Mouse (Mus musculus) midbrain, embryonic 15.5 days (tissue): Measurements from ENCODE around the gene Dok4. TPM values are rescaled to one million over a fixed set of nuclear protein-coding genes. Genes with fewer than 3 reads are reported as not detected.
A peak's percentile ranks its signal among the peaks of the same experiment; 100 is the strongest.

Experiments
- ATAC-seq: fragments of 200-750 bp; cut with Nextera tagmentation; replicated peaks from 2 replicates; pipeline ENCODE4 v1.8.0; 2017; ENCODE audit warnings: moderate TSS enrichment
- H3K27ac ChIP-seq: fragments of 300-500 bp; sonication (generic); 2 replicates; pipeline ENCODE4 v1.5.1; 2015; ENCODE audit warnings: mild to moderate bottlenecking, inconsistent platforms
- H3K27me3 ChIP-seq: fragments of 300-500 bp; sonication (generic); replicated peaks from 2 replicates; pipeline ENCODE4 v1.6.1; 2015; ENCODE audit warnings: inconsistent platforms
- H3K36me3 ChIP-seq: fragments of 300-500 bp; sonication (generic); replicated peaks from 2 replicates; pipeline ENCODE4 v1.6.1; 2015; ENCODE audit warnings: inconsistent platforms
- H3K4me1 ChIP-seq: fragments of 300-500 bp; sonication (generic); 2 replicates; pipeline ENCODE4 v1.6.1; 2015; ENCODE audit warnings: inconsistent platforms
- H3K4me2 ChIP-seq: fragments of 300-500 bp; sonication (generic); 2 replicates; pipeline ENCODE4 v1.6.1; 2015; ENCODE audit warnings: inconsistent platforms, mild to moderate bottlenecking, moderate library complexity
- H3K4me3 ChIP-seq: fragments of 300-500 bp; sonication (generic); 2 replicates; pipeline ENCODE4 v1.5.1; 2015; ENCODE audit warnings: mild to moderate bottlenecking, inconsistent platforms
- H3K9ac ChIP-seq: fragments of 300-500 bp; sonication (generic); 2 replicates; pipeline ENCODE4 v1.6.1; 2015; ENCODE audit warnings: mild to moderate bottlenecking, inconsistent platforms
- H3K9me3 ChIP-seq: fragments of 300-500 bp; sonication (generic); 2 replicates; pipeline ENCODE4 v1.6.1; 2016; ENCODE audit warnings: inconsistent platforms
- WGBS: fragments of 180-500 bp; shearing (Covaris S2); methylation state at CpG from one replicate; pipeline ENCODE4 v1.1.7; 2015; ENCODE audit warnings: mixed read lengths; 5-methylcytosine and 5-hydroxymethylcytosine counted together
- polyA plus RNA-seq: library from polyadenylated mRNA; unstranded; fragments of >200 nt; fragmentation: Nextera tagmentation; extraction: Ambion mirVana; gene quantifications from 2 replicates; pipeline ENCODE4 v1.2.1, GENCODE M21; 2015

Dok4 gene
- polyA plus RNA-seq, 1 experiment from 2014 or later, result 92.9 TPM

DNA sequence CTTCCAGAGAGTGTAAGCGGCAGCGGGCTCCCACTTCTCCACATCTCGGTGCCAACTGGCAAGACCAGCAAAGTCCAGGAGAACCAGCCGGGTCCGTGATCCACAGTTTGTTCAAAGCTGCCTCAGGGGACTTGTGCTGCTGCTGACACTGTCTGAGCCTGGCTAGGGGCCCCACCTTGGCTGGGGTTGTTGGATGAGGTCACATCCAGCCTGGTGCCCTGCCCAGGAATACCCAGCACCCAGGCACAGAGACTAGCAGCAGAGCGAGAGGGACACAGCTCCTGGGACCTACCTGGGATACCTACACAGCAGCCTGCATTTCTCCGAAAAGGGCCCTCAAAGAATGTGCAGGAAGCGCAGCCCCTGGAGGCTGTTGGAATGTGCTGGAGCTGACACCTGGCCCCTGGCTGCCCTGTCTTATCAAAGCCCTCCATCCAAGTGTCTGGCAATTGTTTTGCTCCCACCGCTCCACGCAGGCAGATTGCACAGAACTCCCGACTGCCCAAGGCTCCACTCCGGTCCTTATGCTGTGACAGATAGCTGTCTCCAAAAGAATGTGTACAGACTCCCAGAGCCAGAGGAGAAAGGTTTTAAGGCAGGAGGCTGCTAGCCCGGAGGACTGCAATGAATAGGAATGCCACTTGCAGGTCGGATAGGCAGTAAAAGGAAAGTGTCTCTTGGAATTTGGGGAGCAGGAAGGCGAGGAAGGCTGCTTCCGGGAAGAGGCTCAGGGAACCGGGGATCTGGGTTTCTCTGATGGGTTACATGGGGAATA is 847 bp downstream of the Dok4 start:
- WGBS, result 19% methylated on average over 17 of the region's 17 CpGs
- no peaks in the 10 kb centered on the region for H3K9me3 ChIP-seq
- H3K27ac ChIP-seq, result no peak overlapping the region
- no peaks in the 10 kb centered on the region for H3K36me3 ChIP-seq
- H3K4me2 ChIP-seq, result peak overlapping the region; percentile 94
- peak overlapping the region; percentile 50 for H3K9ac ChIP-seq
- peak overlapping the region; percentile 52 for H3K4me3 ChIP-seq
- H3K27me3 ChIP-seq, result peaks cover 21% of the 10 kb centered on the region
- H3K4me1 ChIP-seq, result peaks cover 34% of the 10 kb centered on the region
- ATAC-seq, result no peak

DNA sequence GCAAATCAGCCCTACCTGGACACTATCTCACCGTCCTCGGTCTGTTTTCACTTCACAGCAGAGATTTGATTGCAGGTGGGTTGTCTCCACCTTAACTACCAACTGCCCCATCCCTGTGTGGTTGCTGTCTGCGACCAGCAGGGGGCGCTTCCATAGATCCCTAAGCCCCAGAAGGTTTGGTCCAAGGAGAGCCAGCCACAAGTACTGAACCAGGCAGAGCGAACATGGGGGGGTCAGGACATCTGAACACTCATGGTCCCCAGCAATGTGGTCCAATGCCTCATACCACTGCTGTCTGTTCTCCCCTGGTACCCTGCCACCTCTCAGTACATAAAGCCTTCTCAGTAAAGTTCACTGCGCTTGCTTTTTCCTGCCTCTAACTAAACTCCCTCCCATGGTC is 1.8 kb downstream of the Dok4 start:
- no peak overlapping the region for H3K27ac ChIP-seq
- no peak overlapping the region for H3K4me3 ChIP-seq
- H3K9me3 ChIP-seq, result no peaks in the 10 kb centered on the region
- H3K27me3 ChIP-seq, result peaks cover 21% of the 10 kb centered on the region
- peaks cover 43% of the 10 kb centered on the region for H3K4me1 ChIP-seq
- H3K9ac ChIP-seq, result no peak overlapping the region
- no peak for ATAC-seq
- no peaks in the 10 kb centered on the region for H3K36me3 ChIP-seq
- H3K4me2 ChIP-seq, result no peak overlapping the region
- WGBS, result 10% methylated on average over 6 of the region's 6 CpGs

- Histone ChIP-seq H3K4me2 (no peak overlapping the region; the same call in 1 of the 2 replicates), H3K9ac (no peak overlapping the region), H3K4me1 (peaks cover 61% of the 10 kb centered on the region), H3K9me3 (no peaks in the 10 kb centered on the region), H3K4me3 (no peak overlapping the region), H3K27me3 (peaks cover 21% of the 10 kb centered on the region), H3K36me3 (no peaks in the 10 kb centered on the region; the same call in 1 of the 2 replicates), H3K27ac (no peak overlapping the region)
- no peak for ATAC-seq
- 83% methylated on average over 2 of the region's 2 CpGs for WGBS
These were observed 3.6 kb downstream of the Dok4 start for GRCm38 (mm10) chr8:94872576-94872975.

DNA sequence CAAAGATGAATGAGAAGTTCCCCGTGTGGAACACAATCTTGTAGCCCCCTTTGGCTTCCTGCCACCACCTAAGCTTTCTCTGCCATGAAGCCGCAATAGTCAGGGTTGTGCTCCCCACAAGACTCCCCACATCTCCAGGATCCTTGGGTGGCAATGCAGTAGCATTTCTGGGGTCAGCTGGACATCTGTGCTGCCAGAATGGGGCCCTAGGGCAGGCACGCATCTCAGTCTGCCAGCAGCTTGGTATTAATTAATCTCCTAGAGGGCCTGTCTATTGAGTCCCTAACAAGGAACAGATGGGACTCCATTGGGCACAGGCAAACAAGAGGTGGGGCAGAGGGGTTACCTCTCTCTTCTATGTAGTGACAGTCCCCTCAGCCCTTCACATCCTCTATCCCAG is 4.0 kb downstream of the Dok4 start:
- H3K27me3 ChIP-seq, result peaks cover 21% of the 10 kb centered on the region
- no peak for ATAC-seq
- no peaks in the 10 kb centered on the region; the same call in 1 of the 2 replicates for H3K36me3 ChIP-seq
- H3K9ac ChIP-seq, result no peak overlapping the region
- no peaks in the 10 kb centered on the region for H3K9me3 ChIP-seq
- 28% methylated on average over 3 of the region's 3 CpGs for WGBS
- no peak overlapping the region; the same call in 1 of the 2 replicates for H3K4me2 ChIP-seq
- no peak overlapping the region for H3K4me3 ChIP-seq
- H3K27ac ChIP-seq, result no peak overlapping the region
- H3K4me1 ChIP-seq, result peaks cover 62% of the 10 kb centered on the region

DNA sequence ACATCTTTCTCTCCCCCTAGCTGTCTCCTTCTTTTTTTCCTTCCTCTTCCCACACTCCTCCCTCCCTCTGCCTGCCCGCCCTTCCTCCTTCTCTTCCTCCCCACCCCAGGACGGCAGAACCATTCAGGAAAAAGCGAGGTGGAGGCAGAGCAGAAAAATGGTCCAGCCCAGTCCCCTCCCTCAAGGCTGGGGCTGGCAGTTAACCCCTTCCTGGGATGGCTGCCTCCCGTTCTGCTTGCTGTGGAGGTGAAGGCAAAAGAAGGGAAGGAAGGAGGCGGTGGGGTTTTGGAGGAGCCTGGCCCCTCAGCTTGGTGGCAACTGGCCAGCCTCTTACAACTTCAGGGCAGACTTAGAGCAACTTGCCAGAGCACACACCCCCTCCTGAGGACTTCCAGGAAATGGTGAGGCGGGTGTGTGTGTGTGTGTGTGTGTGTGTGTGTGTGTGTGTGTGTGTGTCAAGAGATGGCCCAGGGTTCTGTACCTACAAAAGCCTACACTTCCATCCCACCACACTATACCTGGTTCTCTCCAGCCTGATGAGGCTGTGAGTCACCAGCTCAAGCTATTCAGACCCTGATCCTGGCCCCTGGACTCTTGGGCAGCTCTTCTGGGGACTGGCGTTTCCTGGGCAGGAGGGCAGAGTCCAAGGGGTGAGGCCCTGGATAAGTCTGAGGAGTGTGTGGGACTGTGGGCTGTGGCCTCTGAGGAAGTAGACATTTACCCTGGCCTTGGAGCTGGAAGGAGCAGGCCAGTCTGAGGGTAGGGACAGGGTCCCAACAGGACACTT is 4.8 kb downstream of the Dok4 start:
- peak overlapping the region; percentile 81 for H3K27ac ChIP-seq

GRCm38 (mm10) chr8:94870474-94871107 is 5.5 kb downstream of the Dok4 start:
- no peaks in the 10 kb centered on the region for H3K9me3 ChIP-seq
- peak overlapping the region; percentile 87 for H3K9ac ChIP-seq
- peak overlapping the region; percentile 81 for H3K27ac ChIP-seq
- H3K4me1 ChIP-seq, result peaks cover 53% of the 10 kb centered on the region
- peaks cover 6% of the 10 kb centered on the region for H3K36me3 ChIP-seq
- ATAC-seq, result peak; percentile 71
- H3K27me3 ChIP-seq, result peaks cover 19% of the 10 kb centered on the region
- under 1% methylated on average over 22 of the region's 22 CpGs for WGBS
- H3K4me3 ChIP-seq, result peak overlapping the region; percentile 77
- peak overlapping the region; percentile 89 for H3K4me2 ChIP-seq

More for the DNA sequence above, 4.8 kb downstream of the Dok4 start:
- Histone ChIP-seq H3K4me1 (peaks cover 60% of the 10 kb centered on the region), H3K9ac (peak overlapping the region; percentile 87), H3K27me3 (peaks cover 21% of the 10 kb centered on the region), H3K9me3 (no peaks in the 10 kb centered on the region), H3K4me3 (peak overlapping the region; percentile 77), H3K36me3 (peaks cover under 1% of the 10 kb centered on the region), H3K4me2 (peak overlapping the region; percentile 89)
- 5% methylated on average over 6 of the region's 7 CpGs for whole genome bisulfite sequencing
- ATAC-seq, result peak; percentile 85

DNA sequence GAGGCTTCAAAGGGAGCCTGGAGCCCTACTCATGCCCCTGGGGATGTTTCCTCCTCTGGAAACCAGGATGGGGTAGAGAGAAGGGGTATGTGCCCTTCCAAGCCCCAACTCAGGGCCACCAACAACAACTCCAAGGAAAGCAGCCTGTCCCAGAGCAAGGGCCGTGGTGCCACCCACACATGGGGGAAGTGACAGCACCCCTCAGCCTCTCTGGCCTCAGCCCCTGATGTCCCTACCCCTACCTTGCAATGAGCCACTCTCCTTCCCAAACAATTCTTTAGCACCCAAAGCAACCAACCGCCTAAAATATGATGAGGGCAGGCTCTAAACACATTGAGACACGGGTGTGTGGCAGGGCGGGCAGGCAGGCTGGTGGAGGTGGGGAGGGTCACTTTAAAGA is 6.1 kb downstream of the Dok4 start:
- peak overlapping the region; percentile 89 for H3K4me2 ChIP-seq
- H3K9ac ChIP-seq, result peak overlapping the region; percentile 87
- H3K27me3 ChIP-seq, result peaks cover 13% of the 10 kb centered on the region
- H3K36me3 ChIP-seq, result peaks cover 12% of the 10 kb centered on the region
- peaks cover 47% of the 10 kb centered on the region for H3K4me1 ChIP-seq
- H3K9me3 ChIP-seq, result no peaks in the 10 kb centered on the region
- H3K4me3 ChIP-seq, result peak overlapping the region; percentile 77
- 11% methylated on average over 4 of the region's 4 CpGs for WGBS
- peak overlapping the region; percentile 81 for H3K27ac ChIP-seq
- no peak for ATAC-seq

DNA sequence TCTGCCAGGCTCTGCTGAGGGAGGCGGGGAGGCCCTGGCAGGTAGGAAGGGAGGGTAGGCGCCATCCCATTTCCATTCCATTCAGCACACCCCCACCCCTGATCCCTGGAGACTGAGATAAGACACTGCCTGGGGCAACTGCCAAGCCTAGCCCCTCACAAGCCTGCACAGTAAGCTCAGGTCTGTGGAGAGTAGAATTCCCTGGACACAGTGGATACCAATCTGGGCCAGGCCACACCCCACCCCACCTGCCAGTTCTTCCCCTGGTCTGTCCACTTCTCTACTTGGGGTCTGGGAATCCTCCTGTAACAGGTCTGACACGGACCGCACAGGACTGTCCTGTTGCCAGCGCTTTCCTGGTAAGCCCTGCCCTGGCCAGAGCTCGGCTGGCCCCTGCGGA is 7.0 kb downstream of the Dok4 start:
- Histone ChIP-seq H3K4me2 (peak overlapping the region; percentile 89), H3K36me3 (peaks cover 20% of the 10 kb centered on the region), H3K9me3 (no peaks in the 10 kb centered on the region), H3K27ac (peak overlapping the region; percentile 81), H3K4me3 (peak overlapping the region; percentile 77), H3K27me3 (peaks cover 5% of the 10 kb centered on the region), H3K9ac (peak overlapping the region; percentile 87), H3K4me1 (peaks cover 44% of the 10 kb centered on the region)
- ATAC-seq, result no peak
- 56% methylated on average over 7 of the region's 7 CpGs for WGBS

GRCm38 (mm10) chr8:94866921-94867320 is 9.2 kb downstream of the Dok4 start:
- Histone ChIP-seq H3K9me3 (no peaks in the 10 kb centered on the region), H3K4me3 (no peak overlapping the region), H3K36me3 (peaks cover 28% of the 10 kb centered on the region), H3K9ac (no peak overlapping the region), H3K4me1 (peaks cover 38% of the 10 kb centered on the region), H3K4me2 (no peak overlapping the region), H3K27me3 (no peaks in the 10 kb centered on the region), H3K27ac (no peak overlapping the region)
- WGBS, result 88% methylated on average over 9 of the region's 9 CpGs
- ATAC-seq, result no peak

- Histone ChIP-seq H3K36me3 (peaks cover 34% of the 10 kb centered on the region), H3K4me2 (no peak overlapping the region), H3K27me3 (no peaks in the 10 kb centered on the region), H3K4me3 (no peak overlapping the region), H3K9ac (no peak overlapping the region), H3K27ac (no peak overlapping the region), H3K9me3 (no peaks in the 10 kb centered on the region), H3K4me1 (peaks cover 29% of the 10 kb centered on the region)
- WGBS, result 89% methylated on average over 10 of the region's 10 CpGs
- ATAC-seq, result no peak
These were observed 10.8 kb downstream of the Dok4 start for GRCm38 (mm10) chr8:94865292-94865691.

DNA sequence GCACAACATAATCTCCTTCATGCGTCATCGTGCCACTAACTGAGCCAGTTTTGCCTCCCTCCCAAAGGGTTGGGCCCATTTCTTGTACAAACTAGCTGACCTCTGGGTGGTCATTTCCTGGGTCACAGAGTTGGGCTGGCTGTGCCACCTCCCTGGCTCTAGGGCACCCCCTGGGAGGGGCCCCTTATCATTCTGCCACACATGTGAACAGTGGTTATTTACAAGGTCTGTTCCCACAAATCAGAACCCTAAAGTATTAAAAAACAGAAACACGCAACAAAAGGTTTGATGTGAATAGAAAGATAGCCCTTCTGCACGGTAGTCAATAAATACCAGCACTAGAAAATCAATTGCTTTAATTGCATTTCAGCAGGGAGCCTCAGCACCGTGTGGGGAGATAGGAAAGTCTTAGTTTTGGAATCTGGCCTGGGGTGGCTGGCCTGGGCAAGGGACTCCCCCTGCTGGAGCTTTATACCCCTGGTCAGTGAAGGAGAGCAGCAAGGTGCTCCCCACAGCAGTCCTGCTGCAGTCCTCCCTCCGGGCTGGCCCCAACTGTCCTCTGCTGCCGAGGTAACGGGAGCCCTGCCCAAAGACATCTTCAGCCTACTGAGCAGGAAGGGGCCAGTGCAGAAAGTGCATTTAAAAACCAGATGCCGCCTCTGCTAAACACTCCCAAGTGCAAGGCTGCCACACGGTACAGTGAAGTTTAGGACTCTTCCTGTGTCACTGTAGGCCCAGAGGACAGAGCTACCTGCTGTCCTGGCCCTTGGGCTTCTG is 12.0 kb downstream of the Dok4 start:
- H3K36me3 ChIP-seq, result peaks cover 34% of the 10 kb centered on the region

More for the DNA sequence above, 12.0 kb downstream of the Dok4 start:
- Histone ChIP-seq H3K4me1 (peaks cover 22% of the 10 kb centered on the region), H3K4me3 (no peak overlapping the region), H3K27ac (no peak overlapping the region), H3K4me2 (no peak overlapping the region), H3K9me3 (no peaks in the 10 kb centered on the region), H3K9ac (no peak overlapping the region), H3K27me3 (no peaks in the 10 kb centered on the region)
- ATAC-seq, result no peak
- WGBS, result 73% methylated on average over 10 of the region's 10 CpGs
